Mouse (Mus musculus) heart, embryonic 12.5 days (tissue): ENCODE results near the gene 4921501E09Rik. TPM values are rescaled to one million over a fixed set of nuclear protein-coding genes. Genes with fewer than 3 reads are reported as not detected.

Experiments
- polyA plus RNA-seq: library from polyadenylated mRNA; unstranded; fragments of >200 nt; fragmentation: Nextera tagmentation; extraction: Ambion mirVana; gene quantifications from 2 replicates; pipeline ENCODE4 v1.2.1, GENCODE M21; 2016

The 4921501E09Rik gene
- polyA plus RNA-seq, 1 experiment from 2014 or later = not detected

Other genes starting within 250 kb of the 4921501E09Rik start
- 8.7 and 8.8 TPM in 2 replicates for gene Zfp799, start 237.8 kb downstream of the 4921501E09Rik start, polyA plus RNA-seq
- gene Zfp870, start 176.4 kb downstream of the 4921501E09Rik start, polyA plus RNA-seq = 5.3 and 6.2 TPM in 2 replicates
- gene Cyp4f14, start 150.7 kb downstream of the 4921501E09Rik start, polyA plus RNA-seq = not detected in 2 replicates
- gene Cyp4f13, start 120.7 kb downstream of the 4921501E09Rik start, polyA plus RNA-seq = 9.7 and 10.9 TPM in 2 replicates
- 5.7 and 6.2 TPM in 2 replicates for gene Zfp472, start 102.2 kb downstream of the 4921501E09Rik start, polyA plus RNA-seq
- 6.7 and 8.0 TPM in 2 replicates for gene Zfp952, start 74.9 kb downstream of the 4921501E09Rik start, polyA plus RNA-seq
- 6.5 and 6.7 TPM in 2 replicates for gene Zfp763, start 34.7 kb downstream of the 4921501E09Rik start, polyA plus RNA-seq
- gene Zfp563, start 21.3 kb upstream of the 4921501E09Rik start, polyA plus RNA-seq = 4.4 and 4.7 TPM in 2 replicates
- not detected in 2 replicates for gene Morc2b, start 71.6 kb upstream of the 4921501E09Rik start, polyA plus RNA-seq
- gene Olfr55, start 100.4 kb upstream of the 4921501E09Rik start, polyA plus RNA-seq = not detected in 2 replicates
- not detected in 2 replicates for gene Olfr239, start 123.2 kb upstream of the 4921501E09Rik start, polyA plus RNA-seq
- 0.05 TPM in 1 of 2 replicates, not detected in the other for gene Olfr1564, start 153.6 kb upstream of the 4921501E09Rik start, polyA plus RNA-seq
- gene Zfp955a, start 187.1 kb upstream of the 4921501E09Rik start, polyA plus RNA-seq = 13.0 and 15.3 TPM in 2 replicates
- not detected in 2 replicates for gene Olfr63, start 196.6 kb upstream of the 4921501E09Rik start, polyA plus RNA-seq
- gene Zfp955b, start 221.5 kb upstream of the 4921501E09Rik start, polyA plus RNA-seq = 8.8 and 9.2 TPM in 2 replicates